ENCODE assay signal across 8 mouse cellular contexts in the genomic region with DNA sequence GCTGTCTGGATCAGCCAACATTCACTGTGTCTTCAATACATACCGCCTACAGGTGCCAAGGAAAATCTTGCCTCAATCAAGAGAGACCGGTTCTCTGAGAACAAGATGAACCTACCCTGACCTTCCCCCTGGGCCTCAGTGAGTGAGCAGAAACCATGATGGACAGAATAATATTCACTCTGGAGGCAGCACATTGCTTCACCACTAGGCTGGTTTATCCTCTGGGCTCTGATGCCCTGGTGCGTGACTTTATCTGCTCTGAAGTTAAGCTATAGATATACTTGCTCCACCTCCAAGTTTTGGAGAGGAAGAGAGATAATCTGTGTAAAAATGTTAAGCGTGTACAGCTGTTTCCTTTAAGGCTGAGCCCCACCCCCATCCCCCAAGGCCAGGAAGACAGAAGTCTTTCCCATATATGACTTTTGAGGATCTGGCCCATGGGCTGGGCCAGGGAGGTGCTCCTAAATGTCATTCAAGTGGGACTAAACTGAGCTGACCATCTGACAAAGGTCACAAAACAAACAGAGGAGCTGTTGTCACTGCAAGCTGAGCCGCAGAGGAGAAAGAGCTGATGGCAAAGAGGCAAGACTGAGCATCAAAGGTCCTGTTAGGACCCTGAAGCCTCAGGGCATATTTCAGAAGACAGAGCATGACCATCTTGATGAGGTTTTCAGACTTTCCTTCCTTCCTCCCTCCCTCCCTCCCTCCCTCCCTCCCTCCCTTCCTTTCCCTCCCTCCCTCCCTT. TPM values are rescaled to one million over a fixed set of nuclear protein-coding genes. Genes with fewer than 3 reads are reported as not detected.
DNase-seq lines count a peak whose midpoint lies in the region; ATAC-seq and TF ChIP-seq lines count a peak whose summit lies in the region.
"Had no signal": no experiment of that assay in that cellular context is flagged by ENCODE, and none has a peak within 500 bp of the region (broad histone marks: within the 10 kb centered on the region; RNA-seq: fewer than 3 reads in every experiment).

No protein-coding gene starts in this region.

- TF ChIP-seq CTCF in MEL (IDR thresholded peaks at IDR 0.05 in 2 of 3, conservative IDR thresholded peaks at IDR 0.05 in 1 of 3; ENCODE audit: control insufficient read depth in 1 of 3, insufficient read depth in 1 of 3, low read depth in 2 of 3, low read length in 3 of 3, poor library complexity in 1 of 3, severe bottlenecking in 1 of 3) = no peak
- no peak for TF ChIP-seq CTCF in heart, postnatal 0 days (IDR thresholded peaks at IDR 0.05; ENCODE audit: low read depth)

- TF ChIP-seq EP300 in MEL (IDR thresholded peaks at IDR 0.05; ENCODE audit: low read depth in 1 of 2, low read length in 2 of 2) = peak in 1 of 2 experiments; percentile 46; a peak in 1 of 4 replicates
- no peak for TF ChIP-seq EP300 in heart, postnatal 0 days (IDR thresholded peaks at IDR 0.05; ENCODE audit: low read depth)

- H3K27me3 ChIP-seq in MEL (ENCODE audit: control insufficient read depth in 1 of 2, insufficient read depth in 2 of 2, low read length in 2 of 2) = no peaks in the 10 kb centered on the region
- H3K27me3 ChIP-seq in heart, postnatal 0 days (ENCODE audit: control insufficient read depth, insufficient read depth, low read length) = no peaks in the 10 kb centered on the region
- no peaks in the 10 kb centered on the region for H3K27me3 ChIP-seq in liver, embryonic 13.5 days

- no peak for TF ChIP-seq RAD21 in MEL (IDR thresholded peaks at IDR 0.05; ENCODE audit: low read depth, low read length)

- peaks cover 0 to 10% of the 10 kb centered on the region in 2 experiments; a peak in 3 of 4 replicates for H3K4me1 ChIP-seq in MEL (ENCODE audit: control insufficient read depth in 1 of 2, insufficient read depth in 2 of 2, low read length in 2 of 2)
- H3K4me1 ChIP-seq in heart, postnatal 0 days (ENCODE audit: control insufficient read depth, insufficient read depth) = peaks cover 16% of the 10 kb centered on the region
- peaks cover 14% of the 10 kb centered on the region for H3K4me1 ChIP-seq in liver, embryonic 13.5 days (replicated peaks)

- H3K4me3 ChIP-seq in MEL (ENCODE audit: control insufficient read depth in 1 of 2, insufficient read depth in 1 of 2, low read depth in 2 of 2, low read length in 2 of 2) = no peak overlapping the region
- H3K4me3 ChIP-seq in heart, postnatal 0 days (ENCODE audit: low read depth, low read length) = no peak overlapping the region
- H3K4me3 ChIP-seq in liver, embryonic 13.5 days (replicated peaks) = no peak overlapping the region
- H3K4me3 ChIP-seq: erythroblast, embryonic 14.5 days had no signal

- WGBS in heart, postnatal 0 days = 21% methylated on average over 5 of the region's 5 CpGs
- WGBS in liver, embryonic 13.5 days (ENCODE audit: insufficient replicate concordance) = 31% methylated on average over 5 of the region's 5 CpGs

- no peak for TF ChIP-seq POLR2A in MEL (IDR thresholded peaks at IDR 0.05; ENCODE audit: control insufficient read depth in 1 of 2, insufficient read depth in 1 of 2, low read depth in 1 of 2, low read length in 2 of 2, poor library complexity in 1 of 2)

- DNase-seq in MEL (ENCODE audit: low read depth, low spot score) = peak; percentile 43
- peak; percentile 44 for DNase-seq in adipocyte (ENCODE audit: low spot score)
- DNase-seq in heart, postnatal 0 days (ENCODE audit: low spot score) = no peak
- no peak for DNase-seq in liver, embryonic 13.5 days
- no peak for DNase-seq in right cerebral cortex, postnatal 4 days
- no peak for DNase-seq in urinary bladder, postnatal 36 days (ENCODE audit: low spot score in 2 of 2)
- DNase-seq in frontal cortex, adult 2 months (ENCODE audit: extremely low spot score in 1 of 2, low spot score in 1 of 2) = no peak

- H3K79me2 ChIP-seq in MEL (ENCODE audit: control insufficient read depth, insufficient read depth, low read length, poor library complexity) = no peaks in the 10 kb centered on the region

- no peak for ATAC-seq in heart, postnatal 0 days (ENCODE audit: insufficient read depth, low read depth)
- peak; percentile 48; the same call in 1 of the 2 replicates for ATAC-seq in liver, embryonic 13.5 days (ENCODE audit: low read depth)

- H3K9ac ChIP-seq in MEL (ENCODE audit: control insufficient read depth, low read depth, low read length, poor library complexity, severe bottlenecking) = no peak overlapping the region
- no peak overlapping the region for H3K9ac ChIP-seq in heart, postnatal 0 days (replicated peaks; ENCODE audit: low read depth, low read length)
- no peak overlapping the region for H3K9ac ChIP-seq in liver, embryonic 13.5 days

- H3K4me2 ChIP-seq in heart, postnatal 0 days (ENCODE audit: low read depth, low read length) = no peak overlapping the region
- H3K4me2 ChIP-seq in liver, embryonic 13.5 days = no peak overlapping the region

- no peak overlapping the region for H3K27ac ChIP-seq in MEL (ENCODE audit: control insufficient read depth, low read depth, low read length)
- peak overlapping the region; percentile 6; the same call in 1 of the 2 replicates for H3K27ac ChIP-seq in heart, postnatal 0 days (ENCODE audit: low read depth)
- no peak overlapping the region for H3K27ac ChIP-seq in liver, embryonic 13.5 days

- H3K9me3 ChIP-seq in MEL (replicated peaks; ENCODE audit: insufficient read depth, low read length) = no peaks in the 10 kb centered on the region
- H3K9me3 ChIP-seq in heart, postnatal 0 days (replicated peaks; ENCODE audit: control insufficient read depth, low read length) = no peaks in the 10 kb centered on the region
- H3K9me3 ChIP-seq in liver, embryonic 13.5 days (replicated peaks) = no peaks in the 10 kb centered on the region

- H3K36me3 ChIP-seq in MEL (ENCODE audit: control insufficient read depth in 1 of 2, insufficient read depth in 2 of 2, low read length in 2 of 2) = peaks cover 0 to 10% of the 10 kb centered on the region in 2 experiments; a peak in 2 of 4 replicates
- no peaks in the 10 kb centered on the region for H3K36me3 ChIP-seq in heart, postnatal 0 days (replicated peaks; ENCODE audit: control insufficient read depth, insufficient read depth, low read length)
- no peaks in the 10 kb centered on the region for H3K36me3 ChIP-seq in liver, embryonic 13.5 days

TF ChIP-seq in MEL, 35 proteins besides CTCF, POLR2A, EP300 and RAD21:
- TF ChIP-seq MAZ (IDR thresholded peaks at IDR 0.05; ENCODE audit: low read depth, low read length) (no peak), TCF12 (IDR thresholded peaks at IDR 0.05; ENCODE audit: low read depth, low read length) (peak; percentile 37; the same call in 1 of the 2 replicates), HCFC1 (IDR thresholded peaks at IDR 0.05; ENCODE audit: low read depth, low read length) (no peak), ETS1 (IDR thresholded peaks at IDR 0.05; ENCODE audit: low read depth, low read length) (peak; percentile 93), UBTF (IDR thresholded peaks at IDR 0.05; ENCODE audit: borderline replicate concordance, insufficient read depth, low read depth, low read length) (no peak), USF1 (IDR thresholded peaks at IDR 0.05; ENCODE audit: low read depth, low read length) (no peak), SMC3 (IDR thresholded peaks at IDR 0.05; ENCODE audit: low read depth, low read length) (no peak), MXI1 (IDR thresholded peaks at IDR 0.05; ENCODE audit: low read depth, low read length) (no peak), SIN3A (IDR thresholded peaks at IDR 0.05; ENCODE audit: low read length) (peak; percentile 50), TAL1 (IDR thresholded peaks at IDR 0.05; ENCODE audit: low read length) (no peak), BHLHE40 (IDR thresholded peaks at IDR 0.05; ENCODE audit: borderline replicate concordance, low read depth, low read length) (0 out of 2 replicates have a peak, but pooled peaks have one; percentile 27), GATA1 (IDR thresholded peaks at IDR 0.05; ENCODE audit: low read depth, low read length) (peak; percentile 69)

RNA-seq across cellular contexts. Expression of gene Laptm4a, which starts 20.4 kb away (rescaled TPM):
- total RNA-seq in MEL (2012; rRNA removed) = 43.8 and 49.0 TPM in 2 replicates
- polyA plus RNA-seq in MEL (2012; ENCODE audit: insufficient read depth in 1 of 2, insufficient read length in 2 of 2, low read depth in 1 of 2, low replicate concordance in 2 of 2, missing spikeins in 1 of 2) = 10 to 100 TPM in 1 of 2 experiments, not detected in 1; 49.7 TPM
- total RNA-seq in heart, postnatal 0 days (2014; rRNA removed; ENCODE audit: low replicate concordance) = 365 and 397 TPM in 2 replicates
- 356 and 358 TPM in 2 replicates for polyA plus RNA-seq in heart, postnatal 0 days (2015; fragmentation: Nextera tagmentation; extraction: Ambion mirVana)
- polyA plus RNA-seq in liver, embryonic 13.5 days (2015; fragmentation: Nextera tagmentation; extraction: Ambion mirVana) = 71.4 and 83.9 TPM in 2 replicates
- 229 and 243 TPM in 2 replicates for polyA plus RNA-seq in frontal cortex, adult 2 months (2012; rRNA removed)

RNA-seq across cellular contexts. Expression of gene Matn3, which starts 46.6 kb away (rescaled TPM):
- total RNA-seq in MEL (2012; rRNA removed) = not detected in 2 replicates
- polyA plus RNA-seq in MEL (2012; ENCODE audit: insufficient read depth in 1 of 2, insufficient read length in 2 of 2, low read depth in 1 of 2, low replicate concordance in 2 of 2, missing spikeins in 1 of 2) = not detected
- total RNA-seq in heart, postnatal 0 days (2014; rRNA removed; ENCODE audit: low replicate concordance) = 0.12 TPM in 1 of 2 replicates, not detected in the other
- polyA plus RNA-seq in heart, postnatal 0 days (2015; fragmentation: Nextera tagmentation; extraction: Ambion mirVana) = 0.05 and 0.07 TPM in 2 replicates
- 0.20 and 0.25 TPM in 2 replicates for polyA plus RNA-seq in liver, embryonic 13.5 days (2015; fragmentation: Nextera tagmentation; extraction: Ambion mirVana)
- 0.08 TPM in 2 replicates for polyA plus RNA-seq in frontal cortex, adult 2 months (2012; rRNA removed)
- polyA plus RNA-seq: erythroblast, embryonic 14.5 days had no signal

Comparison
In these comparisons a context has a peak if more than half of its experiments do, and no peak if none do; other contexts are left out.
1. DNase-seq: peak in MEL (single experiment) and adipocyte (single experiment); none in heart, postnatal 0 days (single experiment), liver, embryonic 13.5 days (single experiment), right cerebral cortex, postnatal 4 days (single experiment), urinary bladder, postnatal 36 days (0 of 2) and frontal cortex, adult 2 months (0 of 2).